Comparison of ENCODE assay signal across 25 mouse cellular contexts in the genomic region with DNA sequence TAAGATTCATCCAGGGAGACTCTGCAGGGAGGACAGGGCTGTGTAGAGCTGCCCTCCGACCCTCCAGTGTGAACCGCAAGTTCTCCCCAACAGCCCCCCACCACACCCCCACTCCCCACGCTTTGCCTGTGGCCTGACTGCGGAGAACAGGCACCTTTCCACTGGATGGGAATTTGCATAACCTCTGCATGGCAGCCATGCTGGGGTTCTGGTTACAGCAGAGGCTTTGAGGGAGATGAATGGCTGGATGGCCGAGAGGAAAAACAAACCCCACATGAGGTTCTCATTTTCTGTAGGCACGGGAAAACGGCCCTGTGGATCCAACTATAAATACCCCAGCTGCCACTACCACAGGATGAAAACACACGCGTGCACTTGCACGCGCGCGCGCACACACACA. TPM values are rescaled to one million over a fixed set of nuclear protein-coding genes. Genes with fewer than 3 reads are reported as not detected.
DNase-seq lines count a peak whose midpoint lies in the region; ATAC-seq lines count a peak whose summit lies in the region.
"Had no signal": no experiment of that assay in that cellular context is flagged by ENCODE, and none has a peak within 500 bp of the region (broad histone marks: within the 10 kb centered on the region; RNA-seq: fewer than 3 reads in every experiment).

No protein-coding gene starts in this region.

- WGBS in forebrain, embryonic 10.5 days = 75% methylated on average over 14 of the region's 14 CpGs
- 65% methylated on average over 14 of the region's 14 CpGs for WGBS in forebrain, embryonic 13.5 days
- WGBS in neural tube, embryonic 15.5 days = 70% methylated on average over 14 of the region's 14 CpGs
- WGBS in limb, embryonic 12.5 days = 43% methylated on average over 14 of the region's 14 CpGs

- no peaks in the 10 kb centered on the region for H3K27me3 ChIP-seq in forebrain, embryonic 10.5 days (ENCODE audit: poor library complexity, severe bottlenecking)
- H3K27me3 ChIP-seq in forebrain, embryonic 13.5 days = no peaks in the 10 kb centered on the region
- no peaks in the 10 kb centered on the region for H3K27me3 ChIP-seq in neural tube, embryonic 15.5 days (replicated peaks)
- no peaks in the 10 kb centered on the region for H3K27me3 ChIP-seq in limb, embryonic 12.5 days
- H3K27me3 ChIP-seq: forebrain, embryonic 15.5 days; lung, embryonic 15.5 days; midbrain, embryonic 13.5 days; Patski had no signal

- no peaks in the 10 kb centered on the region for H3K9me3 ChIP-seq in forebrain, embryonic 10.5 days
- H3K9me3 ChIP-seq in forebrain, embryonic 13.5 days (replicated peaks) = no peaks in the 10 kb centered on the region
- H3K9me3 ChIP-seq in neural tube, embryonic 15.5 days (replicated peaks) = no peaks in the 10 kb centered on the region
- no peaks in the 10 kb centered on the region for H3K9me3 ChIP-seq in limb, embryonic 12.5 days
- H3K9me3 ChIP-seq: forebrain, embryonic 15.5 days; lung, embryonic 15.5 days; midbrain, embryonic 13.5 days had no signal

- no peaks in the 10 kb centered on the region for H3K36me3 ChIP-seq in forebrain, embryonic 10.5 days (replicated peaks)
- H3K36me3 ChIP-seq in forebrain, embryonic 13.5 days (ENCODE audit: poor library complexity, severe bottlenecking) = no peaks in the 10 kb centered on the region
- H3K36me3 ChIP-seq in neural tube, embryonic 15.5 days = no peaks in the 10 kb centered on the region
- 0 out of 2 replicates have a peak, but pooled peaks cover 3% of the 10 kb centered on the region for H3K36me3 ChIP-seq in limb, embryonic 12.5 days
- H3K36me3 ChIP-seq: forebrain, embryonic 15.5 days; lung, embryonic 15.5 days; midbrain, embryonic 13.5 days had no signal

- peaks cover 36% of the 10 kb centered on the region for H3K4me1 ChIP-seq in forebrain, embryonic 10.5 days
- peaks cover 31% of the 10 kb centered on the region for H3K4me1 ChIP-seq in forebrain, embryonic 13.5 days
- peaks cover 16% of the 10 kb centered on the region; the same call in 1 of the 2 replicates for H3K4me1 ChIP-seq in neural tube, embryonic 15.5 days
- peaks cover 27% of the 10 kb centered on the region for H3K4me1 ChIP-seq in limb, embryonic 12.5 days (replicated peaks)

- no peak overlapping the region for H3K4me2 ChIP-seq in forebrain, embryonic 13.5 days
- no peak overlapping the region for H3K4me2 ChIP-seq in neural tube, embryonic 15.5 days
- H3K4me2 ChIP-seq in limb, embryonic 12.5 days = peak overlapping the region; percentile 23
- H3K4me2 ChIP-seq: forebrain, embryonic 15.5 days; lung, embryonic 15.5 days; midbrain, embryonic 13.5 days had no signal

- H3K27ac ChIP-seq in forebrain, embryonic 10.5 days = peak overlapping the region; percentile 74
- H3K27ac ChIP-seq in forebrain, embryonic 13.5 days = no peak overlapping the region
- H3K27ac ChIP-seq in neural tube, embryonic 15.5 days (replicated peaks) = no peak overlapping the region
- H3K27ac ChIP-seq in limb, embryonic 12.5 days = peak overlapping the region; percentile 86
- H3K27ac ChIP-seq: forebrain, embryonic 15.5 days; heart, adult 2 months; liver, embryonic 14.5 days; lung, embryonic 15.5 days; midbrain, embryonic 13.5 days had no signal

- no peak for ATAC-seq in forebrain, embryonic 13.5 days
- no peak for ATAC-seq in neural tube, embryonic 15.5 days (ENCODE audit: low FRiP score)
- ATAC-seq in limb, embryonic 12.5 days (ENCODE audit: insufficient number of reproducible peaks, insufficient read depth, low FRiP score, low TSS enrichment, low read depth) = peak; percentile 56
- ATAC-seq: CD4-positive, CD25-positive, alpha-beta regulatory T cell, adult 4 months; forebrain, embryonic 15.5 days; midbrain, embryonic 13.5 days; Patski had no signal

- DNase-seq in forebrain, embryonic 10.5 days (ENCODE audit: extremely low spot score, low spot score) = no peak
- DNase-seq in neural tube, embryonic 10.5 days (ENCODE audit: extremely low spot score, low spot score) = peak; percentile 50
- no peak for DNase-seq in cerebellum, postnatal 10 days
- no peak for DNase-seq in left cerebral cortex, adult 18-20 months (ENCODE audit: low spot score in 2 of 2)
- no peak for DNase-seq in adrenal gland, postnatal 10 days
- DNase-seq: adrenal gland, postnatal 25 days; cerebellum, adult 11 months; cerebellum, postnatal 25 days; gastrocnemius, postnatal 25 days; heart, adult 2 months; kidney, adult 9 months; lung, postnatal 4 days; right cerebral cortex, postnatal 14 days; spleen, adult 18-20 months; thymus, postnatal 25 days had no signal

- H3K4me3 ChIP-seq in forebrain, embryonic 10.5 days = no peak overlapping the region
- no peak overlapping the region for H3K4me3 ChIP-seq in forebrain, embryonic 13.5 days
- H3K4me3 ChIP-seq in neural tube, embryonic 15.5 days (replicated peaks) = no peak overlapping the region
- H3K4me3 ChIP-seq in limb, embryonic 12.5 days (replicated peaks) = no peak overlapping the region
- H3K4me3 ChIP-seq: forebrain, embryonic 15.5 days; heart, adult 2 months; lung, embryonic 15.5 days; midbrain, embryonic 13.5 days had no signal

- no peak overlapping the region for H3K9ac ChIP-seq in forebrain, embryonic 13.5 days
- no peak overlapping the region for H3K9ac ChIP-seq in neural tube, embryonic 15.5 days (replicated peaks)
- no peak overlapping the region for H3K9ac ChIP-seq in limb, embryonic 12.5 days (replicated peaks)
- H3K9ac ChIP-seq: forebrain, embryonic 15.5 days; liver, embryonic 14.5 days; lung, embryonic 15.5 days; midbrain, embryonic 13.5 days had no signal

RNA-seq across cellular contexts. Expression of gene Daam2, which starts 23.4 kb away (rescaled TPM):
- polyA plus RNA-seq in forebrain, embryonic 10.5 days (2016; fragmentation: Nextera tagmentation; extraction: Ambion mirVana) = 1.5 and 1.7 TPM in 2 replicates
- polyA plus RNA-seq in forebrain, embryonic 13.5 days (2015; fragmentation: Nextera tagmentation; extraction: Ambion mirVana) = 1.2 TPM in 2 replicates
- polyA plus RNA-seq in neural tube, embryonic 15.5 days (2015; fragmentation: Nextera tagmentation; extraction: Ambion mirVana) = 4.0 and 4.8 TPM in 2 replicates
- polyA plus RNA-seq in limb, embryonic 12.5 days (2016; fragmentation: Nextera tagmentation; extraction: Ambion mirVana) = 10.7 and 11.1 TPM in 2 replicates
- total RNA-seq in left cerebral cortex, adult 18-20 months (2021) = 10 to 100 TPM; 40.7 to 45.9 TPM
- total RNA-seq in adrenal gland, postnatal 10 days (2021) = 10 to 100 TPM; 23.1 to 24.5 TPM
- total RNA-seq: neutrophil, adult 5-6 weeks had no signal

Comparison
In these comparisons a context has a peak if more than half of its experiments do, and no peak if none do; other contexts are left out.
1. H3K27ac ChIP-seq: peak in forebrain, embryonic 10.5 days (single experiment) and limb, embryonic 12.5 days (single experiment); none in forebrain, embryonic 13.5 days (single experiment) and neural tube, embryonic 15.5 days (single experiment).